Mouse (Mus musculus) embryonic facial prominence, embryonic 14.5 days (tissue): ENCODE data around the gene Cdc73. TPM values are rescaled to one million over a fixed set of nuclear protein-coding genes. Genes with fewer than 3 reads are reported as not detected.

Experiments used
- ATAC-seq: fragments of 200-750 bp; cut with Nextera tagmentation; 2 replicates; pipeline ENCODE4 v1.8.0; 2017; ENCODE audit warnings: low read depth, moderate number of reproducible peaks, moderate TSS enrichment
- DNase-seq: peaks from one replicate; pipeline ENCODE4 v3.0.0-alpha.2; 2015; ENCODE audit warnings: low spot score
- H3K27ac ChIP-seq: fragments of 300-500 bp; sonication (generic); replicated peaks from 2 replicates; pipeline ENCODE4 v1.5.1; 2014; ENCODE audit warnings: low read depth, mild to moderate bottlenecking, low read length, moderate library complexity
- H3K27me3 ChIP-seq: fragments of 300-500 bp; sonication (generic); replicated peaks from 2 replicates; pipeline ENCODE4 v1.6.1; 2014; ENCODE audit warnings: low read length; ENCODE audit not compliant: control insufficient read depth, insufficient read depth
- H3K36me3 ChIP-seq: fragments of 300-500 bp; sonication (generic); 2 replicates; pipeline ENCODE4 v1.6.1; 2014; ENCODE audit warnings: low read length, mixed read lengths; ENCODE audit not compliant: control insufficient read depth, insufficient read depth
- H3K4me1 ChIP-seq: fragments of 300-500 bp; sonication (generic); 2 replicates; pipeline ENCODE4 v1.6.1; 2014; ENCODE audit warnings: antibody characterized with exemption, low read length; ENCODE audit not compliant: control insufficient read depth, insufficient read depth
- H3K4me2 ChIP-seq: fragments of 300-500 bp; sonication (generic); 2 replicates; pipeline ENCODE4 v1.6.1; 2014; ENCODE audit warnings: low read depth, mild to moderate bottlenecking, low read length, moderate library complexity, mixed read lengths
- H3K4me3 ChIP-seq: fragments of 300-500 bp; sonication (generic); 2 replicates; pipeline ENCODE4 v1.5.1; 2014; ENCODE audit warnings: low read depth, mild to moderate bottlenecking, low read length
- H3K9ac ChIP-seq: fragments of 300-500 bp; sonication (generic); 2 replicates; pipeline ENCODE4 v1.6.1; 2014; ENCODE audit warnings: low read depth, mild to moderate bottlenecking, low read length, moderate library complexity, mixed read lengths
- H3K9me3 ChIP-seq: fragments of 300-500 bp; sonication (generic); 2 replicates; pipeline ENCODE4 v1.6.1; 2016; ENCODE audit warnings: low read length; ENCODE audit not compliant: control insufficient read depth
- WGBS: fragments of 180-500 bp; shearing (Covaris S2); extraction: QIAGEN DNeasy Blood & Tissue Kit; methylation state at CpG from one replicate; pipeline ENCODE4 v1.1.7; 2014; 5-methylcytosine and 5-hydroxymethylcytosine counted together
- polyA plus RNA-seq: library from polyadenylated mRNA; unstranded; fragments of >200 nt; fragmentation: Nextera tagmentation; extraction: Ambion mirVana; gene quantifications from 2 replicates; pipeline ENCODE4 v1.2.1, GENCODE M21; 2014

Cdc73 gene
- polyA plus RNA-seq, 1 experiment from 2014 or later: 23.7 TPM

DNA sequence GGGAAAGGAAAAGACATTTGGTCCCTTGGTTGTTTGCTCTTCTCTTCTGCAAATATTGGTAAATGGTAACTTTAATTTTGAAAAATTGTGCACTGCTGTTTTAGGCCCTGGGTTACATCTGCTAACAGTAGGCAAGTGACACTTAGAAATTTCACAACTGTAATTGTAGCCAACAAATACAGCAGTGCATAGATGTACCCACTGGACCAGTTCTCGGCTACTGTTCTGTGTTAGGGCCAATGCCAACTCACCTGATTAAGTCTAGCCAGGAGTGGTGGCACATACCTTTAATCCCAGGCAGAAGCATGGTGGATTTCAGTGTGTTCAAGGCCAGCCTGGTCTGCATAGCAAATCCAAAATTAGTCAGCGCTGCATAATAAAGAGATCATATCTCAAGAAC, 52.4 kb downstream of the Cdc73 start:
- Histone ChIP-seq H3K4me1 (no peaks in the 10 kb centered on the region), H3K4me2 (no peak overlapping the region), H3K4me3 (no peak overlapping the region), H3K9ac (no peak overlapping the region), H3K36me3 (peaks cover 17% of the 10 kb centered on the region), H3K27ac (no peak overlapping the region), H3K27me3 (no peaks in the 10 kb centered on the region), H3K9me3 (no peaks in the 10 kb centered on the region)
- no peak for ATAC-seq
- DNase-seq: no peak
- WGBS: 91% methylated on average over 2 of the region's 2 CpGs

DNA sequence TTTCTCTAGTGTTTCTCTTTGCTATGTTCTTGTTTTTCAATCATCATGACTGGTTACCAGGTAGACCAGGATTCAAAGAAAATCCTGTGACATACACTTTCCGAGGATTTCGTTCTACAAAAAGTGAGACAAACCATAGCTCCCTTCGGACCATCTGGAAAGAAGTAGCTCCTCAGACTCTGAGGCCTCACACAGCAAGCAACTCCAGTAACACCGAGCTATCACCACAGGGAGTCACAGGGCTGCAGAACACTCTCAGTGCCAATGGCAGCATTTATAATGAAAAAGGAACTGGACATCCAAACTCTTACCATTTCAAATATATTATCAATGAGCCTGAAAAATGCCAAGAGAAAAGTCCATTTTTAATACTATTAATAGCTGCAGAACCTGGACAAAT, 56.5 kb downstream of the Cdc73 start:
- ATAC-seq: no peak
- Histone ChIP-seq H3K4me1 (no peaks in the 10 kb centered on the region; the same call in 1 of the 2 replicates), H3K4me2 (no peak overlapping the region), H3K27me3 (no peaks in the 10 kb centered on the region), H3K36me3 (peaks cover 6% of the 10 kb centered on the region; the same call in 1 of the 2 replicates), H3K4me3 (no peak overlapping the region), H3K9ac (no peak overlapping the region), H3K9me3 (no peaks in the 10 kb centered on the region), H3K27ac (no peak overlapping the region)
- WGBS: 79% methylated on average over 4 of the region's 4 CpGs
- DNase-seq: no peak

DNA sequence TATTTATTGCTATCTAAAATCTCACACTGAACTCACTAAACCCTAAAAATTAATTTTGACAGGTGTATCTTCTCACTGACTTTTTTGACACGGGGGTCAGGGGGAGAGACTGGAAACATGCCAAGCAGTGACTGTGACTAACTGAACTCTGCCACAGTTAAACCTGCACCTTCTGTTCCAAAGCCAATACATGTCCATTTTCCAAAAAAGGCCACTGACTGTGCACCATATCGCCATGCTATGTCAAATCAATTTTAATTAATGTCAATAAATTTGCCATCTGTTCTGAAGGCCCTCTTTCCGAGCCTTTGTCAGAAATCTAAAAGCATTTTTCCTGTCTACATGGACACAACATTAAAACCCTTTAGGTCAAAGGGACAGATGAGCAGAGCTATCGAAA, 57.3 kb downstream of the Cdc73 start:
- Histone ChIP-seq H3K9ac (no peak overlapping the region), H3K4me1 (no peaks in the 10 kb centered on the region; the same call in 1 of the 2 replicates), H3K27me3 (no peaks in the 10 kb centered on the region), H3K9me3 (no peaks in the 10 kb centered on the region), H3K27ac (no peak overlapping the region), H3K4me2 (no peak overlapping the region), H3K36me3 (peaks cover 3% of the 10 kb centered on the region; the same call in 1 of the 2 replicates), H3K4me3 (no peak overlapping the region)
- ATAC-seq (no peak), DNase-seq (no peak)
- WGBS: 69% methylated on average over 4 of the region's 4 CpGs

DNA sequence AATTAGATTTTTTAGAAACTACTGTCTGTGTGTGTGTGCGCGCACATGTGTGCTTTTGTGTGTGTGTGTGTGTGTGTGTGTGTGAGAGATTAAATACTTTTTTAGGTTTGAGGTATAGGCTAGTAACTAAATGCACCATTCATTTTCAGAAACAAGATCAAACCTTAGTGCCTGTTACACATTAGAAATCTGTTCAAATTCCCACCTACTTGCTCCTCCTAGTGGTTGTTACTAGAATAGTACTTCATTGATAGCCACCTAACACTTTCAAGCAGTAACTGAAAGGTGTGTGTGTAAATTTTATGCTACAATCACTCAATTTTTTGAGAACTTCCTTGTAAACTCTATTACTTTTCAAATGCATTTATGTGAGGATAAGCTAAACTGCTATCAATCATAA, 58.5 kb downstream of the Cdc73 start:
- H3K27me3 ChIP-seq: no peaks in the 10 kb centered on the region
- H3K27ac ChIP-seq: no peak overlapping the region
- no peak overlapping the region for H3K4me3 ChIP-seq
- H3K9ac ChIP-seq: no peak overlapping the region
- DNase-seq: peak; percentile 75
- no peak for ATAC-seq
- WGBS: 94% methylated on average over 2 of the region's 2 CpGs
- no peaks in the 10 kb centered on the region for H3K9me3 ChIP-seq
- H3K4me1 ChIP-seq: no peaks in the 10 kb centered on the region; the same call in 1 of the 2 replicates
- H3K4me2 ChIP-seq: no peak overlapping the region
- 0 out of 2 replicates have a peak, but pooled peaks cover 3% of the 10 kb centered on the region for H3K36me3 ChIP-seq

DNA sequence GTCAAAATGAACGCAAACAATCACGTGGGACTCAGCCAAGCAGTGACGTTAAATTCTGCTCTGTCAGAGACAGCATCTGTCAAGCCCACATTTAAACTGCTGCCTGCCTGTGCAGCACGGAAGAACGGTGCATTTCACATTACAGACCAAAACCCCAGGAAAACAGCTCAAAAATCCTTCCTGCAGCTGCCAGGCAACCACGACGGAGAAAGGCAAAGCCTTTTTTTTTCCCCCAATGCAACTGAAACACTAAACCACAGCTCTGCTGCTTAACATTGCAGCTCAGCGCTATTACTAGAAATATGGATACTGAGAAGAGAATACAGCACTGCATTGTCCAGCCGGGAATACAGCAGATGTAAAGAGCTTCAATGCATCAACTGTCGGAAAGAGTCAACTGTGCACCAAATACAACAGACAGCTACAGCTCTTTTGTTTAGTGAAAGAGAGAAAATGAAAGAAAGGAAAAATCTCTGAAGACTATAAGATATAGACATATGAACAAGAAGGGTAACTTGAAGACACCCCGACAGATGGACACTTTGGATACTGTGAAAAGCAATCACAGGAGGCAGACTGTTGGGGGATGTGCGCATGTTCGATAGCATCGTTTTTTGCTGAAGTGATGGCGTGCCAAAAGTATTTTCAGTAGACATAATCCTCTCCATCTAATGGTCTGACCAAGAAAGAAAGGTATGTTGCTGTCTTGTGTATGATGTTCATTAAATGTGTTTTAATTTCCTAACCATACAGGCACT, 61.9 kb downstream of the Cdc73 start, which contains the start of gene B3galt2:
Gene B3galt2, plus strand, starts transcription at position 15 of the 758 bp plus-strand sequence.
- DNase-seq (peak; percentile 81), ATAC-seq (peak; percentile 90)
- Histone ChIP-seq H3K9ac (peak within 1 kb of the TSS; percentile 49), H3K36me3 (no peaks in the 10 kb centered on the region), H3K4me1 (no peaks in the 10 kb centered on the region; the same call in 1 of the 2 replicates), H3K27ac (peak within 1 kb of the TSS; percentile 54), H3K4me2 (peak within 1 kb of the TSS; percentile 50), H3K27me3 (no peaks in the 10 kb centered on the region), H3K9me3 (no peaks in the 10 kb centered on the region), H3K4me3 (peak within 1 kb of the TSS; percentile 32)
- 33% methylated on average over 15 of the region's 15 CpGs for WGBS

DNA sequence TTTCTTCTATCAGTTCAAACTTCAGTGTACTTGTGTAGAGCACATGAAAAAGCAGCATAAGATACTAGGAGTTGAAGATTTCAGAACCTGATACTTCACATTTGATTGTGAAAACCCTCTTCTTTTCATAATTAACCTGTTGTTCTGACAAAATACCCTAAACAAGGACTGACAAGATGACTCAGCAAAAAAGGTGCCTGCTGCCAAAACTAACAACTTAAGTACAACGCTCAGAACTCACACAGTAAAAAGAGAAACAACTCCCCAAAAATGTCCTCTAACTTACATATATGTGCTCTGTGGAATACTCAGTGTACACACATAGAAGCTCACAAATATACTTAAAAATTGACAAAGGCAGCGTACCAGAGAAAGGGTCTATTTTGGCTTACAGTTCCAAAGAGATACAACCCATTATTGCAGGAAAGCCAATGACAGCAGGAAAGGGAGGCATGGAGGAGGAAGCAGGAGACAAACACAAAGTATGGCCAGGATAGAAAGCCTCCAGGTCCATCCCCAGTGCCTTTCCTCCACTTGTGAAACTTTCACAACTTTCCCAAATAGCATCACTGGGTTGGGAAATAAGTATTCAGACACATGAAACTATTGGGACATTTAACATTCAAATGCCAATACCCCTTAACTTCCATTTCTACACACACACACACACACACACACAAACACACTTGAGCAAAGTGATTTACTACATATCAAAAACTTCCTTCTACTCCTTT, 69.7 kb downstream of the Cdc73 start:
- no peak overlapping the region for H3K27ac ChIP-seq
- DNase-seq (no peak), ATAC-seq (no peak)
- no peak overlapping the region for H3K4me2 ChIP-seq
- H3K4me1 ChIP-seq: no peaks in the 10 kb centered on the region
- no peaks in the 10 kb centered on the region for H3K27me3 ChIP-seq
- WGBS: 84% methylated on average over 2 of the region's 2 CpGs
- no peaks in the 10 kb centered on the region for H3K9me3 ChIP-seq
- H3K36me3 ChIP-seq: no peaks in the 10 kb centered on the region
- no peak overlapping the region for H3K9ac ChIP-seq
- H3K4me3 ChIP-seq: no peak overlapping the region

DNA sequence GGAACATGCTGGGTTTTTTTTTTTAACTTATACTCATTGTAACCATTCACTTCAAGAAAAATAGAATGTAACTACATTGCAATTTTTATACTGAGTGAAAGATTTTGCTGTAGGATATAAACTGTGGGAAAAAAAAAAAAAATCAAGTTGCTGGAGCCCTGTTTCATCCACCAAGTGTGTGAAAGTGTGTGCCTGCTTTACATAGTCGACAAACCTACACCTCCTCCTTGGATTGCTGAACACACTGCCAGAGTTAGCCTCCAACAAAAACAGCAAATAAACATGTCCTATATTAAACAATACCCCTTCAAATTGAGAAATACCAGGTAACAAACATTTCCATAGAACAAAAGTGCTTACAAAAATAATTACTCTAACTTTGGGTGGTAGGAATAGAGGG, 70.3 kb downstream of the Cdc73 start:
- Histone ChIP-seq H3K4me1 (no peaks in the 10 kb centered on the region), H3K4me2 (no peak overlapping the region), H3K27me3 (no peaks in the 10 kb centered on the region), H3K4me3 (no peak overlapping the region), H3K9ac (no peak overlapping the region), H3K27ac (no peak overlapping the region), H3K36me3 (0 out of 2 replicates have a peak, but pooled peaks cover under 1% of the 10 kb centered on the region), H3K9me3 (no peaks in the 10 kb centered on the region)
- 79% methylated on average over 1 of the region's 1 CpGs for WGBS
- DNase-seq (no peak), ATAC-seq (no peak)

DNA sequence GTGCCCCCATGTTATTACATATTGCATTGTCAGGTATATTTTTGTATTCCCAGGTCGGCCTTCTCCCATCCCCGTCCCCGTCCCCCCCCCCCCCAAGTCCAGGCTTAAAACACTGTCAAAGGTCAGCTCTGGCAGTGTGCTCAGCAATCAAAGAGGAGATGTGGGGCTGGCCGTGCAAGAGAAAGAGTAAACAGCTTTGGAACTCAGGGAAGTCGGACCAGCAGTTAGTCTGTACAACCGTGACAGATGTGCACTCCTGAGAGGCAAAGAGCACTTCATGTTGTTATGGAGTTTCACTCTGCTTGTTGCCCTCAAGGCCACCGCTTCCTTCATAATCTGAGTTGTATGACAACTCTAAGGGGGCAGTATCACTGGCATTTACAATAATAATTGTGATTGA, 71.4 kb downstream of the Cdc73 start:
- WGBS: 54% methylated on average over 7 of the region's 7 CpGs

More for the DNA sequence above, 71.4 kb downstream of the Cdc73 start:
- Histone ChIP-seq H3K36me3 (peaks cover 10% of the 10 kb centered on the region), H3K9me3 (no peaks in the 10 kb centered on the region), H3K4me2 (no peak overlapping the region), H3K27ac (no peak overlapping the region), H3K4me3 (no peak overlapping the region), H3K4me1 (no peaks in the 10 kb centered on the region), H3K27me3 (no peaks in the 10 kb centered on the region), H3K9ac (no peak overlapping the region)
- ATAC-seq (no peak), DNase-seq (no peak)
